In the genomic region with DNA sequence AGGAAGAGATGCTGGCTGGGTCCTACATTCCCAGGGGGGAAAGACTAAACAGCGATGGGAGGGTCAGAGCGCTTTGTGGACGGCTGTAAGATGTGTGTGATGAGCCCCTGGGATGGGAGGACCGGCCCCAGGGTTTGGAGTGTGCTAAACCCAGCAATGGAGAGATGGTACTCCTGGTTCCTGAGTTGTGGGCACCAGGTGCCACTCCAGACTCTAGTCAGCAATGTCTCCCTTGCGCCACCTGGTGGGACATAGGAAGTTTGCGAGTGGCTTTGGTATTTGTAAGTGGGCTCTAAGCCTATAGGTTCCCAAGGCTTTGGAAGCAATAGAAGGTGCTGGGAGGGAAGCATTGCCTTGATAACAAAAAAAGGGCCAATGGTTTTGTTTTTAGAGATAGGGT, we compare ENCODE assay signal across 9 mouse cellular contexts. TPM values are rescaled to one million over a fixed set of nuclear protein-coding genes. Genes with fewer than 3 reads are reported as not detected.
A peak's percentile ranks its signal among the peaks of the same experiment; 100 is the strongest.
DNase-seq lines count a peak whose midpoint lies in the region; ATAC-seq and TF ChIP-seq lines count a peak whose summit lies in the region.
"Had no signal": no experiment of that assay in that cellular context is flagged by ENCODE, and none has a peak within 500 bp of the region (broad histone marks: within the 10 kb centered on the region; RNA-seq: fewer than 3 reads in every experiment).

No protein-coding gene starts in this region.

- peak; percentile 80 for DNase-seq in G1E (ENCODE audit: low spot score)
- peak; percentile 81 for DNase-seq in cerebellum, adult 11 months
- DNase-seq in forebrain, embryonic 14.5 days (ENCODE audit: low spot score): peak; percentile 97
- peak; percentile 82 to 87 for DNase-seq in heart, postnatal 14 days
- DNase-seq in layer of hippocampus, adult 11-12 months (ENCODE audit: low spot score): peak; percentile 90
- peak; percentile 84 for DNase-seq in lung, adult 2 months
- DNase-seq in testis, postnatal 10 days (ENCODE audit: low spot score): peak; percentile 88

- 1% methylated on average over 6 of the region's 6 CpGs for WGBS in forebrain, embryonic 14.5 days
- 0% methylated on average over 6 of the region's 6 CpGs for WGBS in lung, adult 2 months

- H3K27ac ChIP-seq in forebrain, embryonic 14.5 days (ENCODE audit: low read depth, low read length): peak overlapping the region; percentile 98
- H3K27ac ChIP-seq: macrophage had no signal

- H3K4me1 ChIP-seq in G1E (ENCODE audit: insufficient read depth, low read depth, low read length): peaks cover 49% of the 10 kb centered on the region
- peaks cover 25% of the 10 kb centered on the region for H3K4me1 ChIP-seq in forebrain, embryonic 14.5 days (ENCODE audit: control insufficient read depth, insufficient read depth, low read length)
- peaks cover 9% of the 10 kb centered on the region for H3K4me1 ChIP-seq in lung, adult 2 months (ENCODE audit: control insufficient read depth, insufficient read depth, low read length)

- peak; percentile 89 for TF ChIP-seq CTCF in G1E (IDR thresholded peaks at IDR 0.05; ENCODE audit: low read depth, low read length)
- peak; percentile 95 for TF ChIP-seq CTCF in lung, adult 2 months (IDR thresholded peaks at IDR 0.05; ENCODE audit: insufficient read depth, low read length)

- no peak for ATAC-seq in G1E (ENCODE audit: extremely low read depth, insufficient number of reproducible peaks, low FRiP score, poor library complexity, severe bottlenecking)
- peak; percentile 33 for ATAC-seq in forebrain, embryonic 14.5 days
- peak; percentile 69 for ATAC-seq in neutrophil, adult 5-6 weeks (ENCODE audit: extremely low read depth, insufficient number of reproducible peaks, low FRiP score, poor library complexity, severe bottlenecking)

- TF ChIP-seq POLR2A in lung, adult 2 months (IDR thresholded peaks at IDR 0.05; ENCODE audit: borderline replicate concordance, extremely low read depth, low read depth, low read length): no peak

- no peaks in the 10 kb centered on the region for H3K9me3 ChIP-seq in G1E (replicated peaks)
- H3K9me3 ChIP-seq in forebrain, embryonic 14.5 days (replicated peaks; ENCODE audit: control insufficient read depth, low read length): no peaks in the 10 kb centered on the region

- peaks cover 19% of the 10 kb centered on the region for H3K36me3 ChIP-seq in G1E (replicated peaks)
- peaks cover 11% of the 10 kb centered on the region; the same call in 1 of the 2 replicates for H3K36me3 ChIP-seq in forebrain, embryonic 14.5 days (ENCODE audit: control insufficient read depth, insufficient read depth, low read length)

- peak overlapping the region; percentile 77 for H3K9ac ChIP-seq in forebrain, embryonic 14.5 days (ENCODE audit: low read length)

- H3K4me2 ChIP-seq in forebrain, embryonic 14.5 days (ENCODE audit: low read length): peak overlapping the region; percentile 71

- peaks cover 21% of the 10 kb centered on the region for H3K27me3 ChIP-seq in G1E (ENCODE audit: insufficient read depth, low read length)
- H3K27me3 ChIP-seq in forebrain, embryonic 14.5 days (replicated peaks; ENCODE audit: control insufficient read depth, insufficient read depth, low read length): no peaks in the 10 kb centered on the region

- intact Hi-C loops in heart, postnatal 14 days (cut with DNase I): loop anchor here (2.0 kb wide), 4 partner anchors 19 to 125 kb away; a partner anchor contains a TSS

- H3K4me3 ChIP-seq in G1E (ENCODE audit: low read depth, low read length): peak overlapping the region; percentile 86; the same call in 1 of the 2 replicates
- peak overlapping the region; percentile 81 for H3K4me3 ChIP-seq in forebrain, embryonic 14.5 days (ENCODE audit: low read depth, low read length)
- H3K4me3 ChIP-seq in lung, adult 2 months (replicated peaks; ENCODE audit: extremely low read depth, low read depth, low read length): peak overlapping the region; percentile 2

RNA-seq across cellular contexts. Expression of a gene that starts 0.9 kb away (rescaled TPM):
- total RNA-seq in G1E (2014; fragmentation: Nextera tagmentation) (1.5 and 2.4 TPM in 2 replicates), G1E (2017) (3.1 and 3.4 TPM in 2 replicates)
- polyA plus RNA-seq in G1E (2012): 0.49 and 0.67 TPM in 2 replicates
- polyA plus RNA-seq in forebrain, embryonic 14.5 days (2014; fragmentation: Nextera tagmentation; extraction: Ambion mirVana): 49.9 and 57.2 TPM in 2 replicates
- total RNA-seq in heart, postnatal 14 days (2021): 10 to 100 TPM; 12.7 to 17.1 TPM
- 134 and 139 TPM in 2 replicates for polyA plus RNA-seq in lung, adult 2 months (2012; rRNA removed)
- total RNA-seq in neutrophil, adult 5-6 weeks (2017): 2.0 and 5.8 TPM in 2 replicates

RNA-seq across cellular contexts. Expression of a gene that starts 11.0 kb away (rescaled TPM):
- total RNA-seq in G1E (2014; fragmentation: Nextera tagmentation) (42.6 and 54.5 TPM in 2 replicates), G1E (2017) (82.5 and 100 TPM in 2 replicates)
- polyA plus RNA-seq in G1E (2012): 311 and 404 TPM in 2 replicates
- polyA plus RNA-seq in forebrain, embryonic 14.5 days (2014; fragmentation: Nextera tagmentation; extraction: Ambion mirVana): 156 and 182 TPM in 2 replicates
- total RNA-seq in heart, postnatal 14 days (2021): 10 to 100 TPM; 64.8 to 69.8 TPM
- 107 and 110 TPM in 2 replicates for polyA plus RNA-seq in lung, adult 2 months (2012; rRNA removed)
- 65.6 and 83.4 TPM in 2 replicates for total RNA-seq in neutrophil, adult 5-6 weeks (2017)

RNA-seq across cellular contexts. Expression of a gene that starts 13.0 kb away (rescaled TPM):
- total RNA-seq in G1E (2014; fragmentation: Nextera tagmentation) (0.34 TPM in 1 of 2 replicates, not detected in the other), G1E (2017) (0.06 and 0.16 TPM in 2 replicates)
- not detected in 2 replicates for polyA plus RNA-seq in G1E (2012)
- polyA plus RNA-seq in forebrain, embryonic 14.5 days (2014; fragmentation: Nextera tagmentation; extraction: Ambion mirVana): 1.2 and 1.9 TPM in 2 replicates
- under 1 TPM; 0.22 to 0.98 TPM for total RNA-seq in heart, postnatal 14 days (2021)
- polyA plus RNA-seq in lung, adult 2 months (2012; rRNA removed): 294 and 354 TPM in 2 replicates
- total RNA-seq in neutrophil, adult 5-6 weeks (2017): 4.5 and 7.1 TPM in 2 replicates
- polyA plus RNA-seq: macrophage had no signal

RNA-seq across cellular contexts. Expression of a gene that starts 13.1 kb away (rescaled TPM):
- total RNA-seq in G1E (2014; fragmentation: Nextera tagmentation) (30.1 and 36.1 TPM in 2 replicates), G1E (2017) (69.6 and 72.4 TPM in 2 replicates)
- 3.0 and 6.0 TPM in 2 replicates for polyA plus RNA-seq in G1E (2012)
- 45.6 and 47.9 TPM in 2 replicates for polyA plus RNA-seq in forebrain, embryonic 14.5 days (2014; fragmentation: Nextera tagmentation; extraction: Ambion mirVana)
- 10 to 100 TPM; 22.1 to 23.9 TPM for total RNA-seq in heart, postnatal 14 days (2021)
- polyA plus RNA-seq in lung, adult 2 months (2012; rRNA removed): 56.4 and 94.2 TPM in 2 replicates
- total RNA-seq in neutrophil, adult 5-6 weeks (2017): 73.5 and 76.0 TPM in 2 replicates

RNA-seq across cellular contexts. Expression of a gene that starts 29.9 kb away (rescaled TPM):
- 105 and 132 TPM in 2 replicates for total RNA-seq in G1E (2014; fragmentation: Nextera tagmentation)
- total RNA-seq in G1E (2017): 86.4 and 106 TPM in 2 replicates
- polyA plus RNA-seq in G1E (2012): 145 and 167 TPM in 2 replicates
- 197 and 234 TPM in 2 replicates for polyA plus RNA-seq in forebrain, embryonic 14.5 days (2014; fragmentation: Nextera tagmentation; extraction: Ambion mirVana)
- total RNA-seq in heart, postnatal 14 days (2021): 10 to 100 TPM; 71.9 to 72.8 TPM
- polyA plus RNA-seq in lung, adult 2 months (2012; rRNA removed): 189 and 252 TPM in 2 replicates
- 52.2 and 53.9 TPM in 2 replicates for total RNA-seq in neutrophil, adult 5-6 weeks (2017)

Comparison
In these comparisons a context has a peak if more than half of its experiments do, and no peak if none do; other contexts are left out.
1. H3K4me3 ChIP-seq: peak in every context shown above with its lines; median percentile 86 in G1E; 81 in forebrain, embryonic 14.5 days; 2 in lung, adult 2 months.